Mouse (Mus musculus) heart, embryonic 11.5 days (tissue): ENCODE measurements around the gene Lingo3. TPM values are rescaled to one million over a fixed set of nuclear protein-coding genes. Genes with fewer than 3 reads are reported as not detected.

Source experiments
- ATAC-seq: fragments of 200-750 bp; cut with Nextera tagmentation; replicated peaks from 2 replicates; pipeline ENCODE4 v1.8.0; 2017; ENCODE audit warnings: moderate library complexity; ENCODE audit not compliant: insufficient number of reproducible peaks, low FRiP score, low TSS enrichment
- H3K27ac ChIP-seq: fragments of 300-500 bp; sonication (generic); 2 replicates; pipeline ENCODE4 v1.5.1; 2014; ENCODE audit warnings: mild to moderate bottlenecking, low read depth, low read length
- H3K27me3 ChIP-seq: fragments of 300-500 bp; sonication (generic); 2 replicates; pipeline ENCODE4 v1.6.1; 2014; ENCODE audit warnings: mild to moderate bottlenecking, low read length, mixed read lengths; ENCODE audit not compliant: control insufficient read depth, insufficient read depth
- H3K36me3 ChIP-seq: fragments of 300-500 bp; sonication (generic); 2 replicates; pipeline ENCODE4 v1.6.1; 2014; ENCODE audit warnings: mild to moderate bottlenecking, low read length, moderate library complexity, mixed read lengths; ENCODE audit not compliant: control insufficient read depth, insufficient read depth
- H3K4me1 ChIP-seq: fragments of 300-500 bp; sonication (generic); 2 replicates; pipeline ENCODE4 v1.6.1; 2014; ENCODE audit warnings: low read length; ENCODE audit not compliant: control insufficient read depth, insufficient read depth
- H3K4me2 ChIP-seq: fragments of 300-500 bp; sonication (generic); 2 replicates; pipeline ENCODE4 v1.6.1; 2014; ENCODE audit warnings: mild to moderate bottlenecking, moderate library complexity
- H3K4me3 ChIP-seq: fragments of 300-500 bp; sonication (generic); 2 replicates; pipeline ENCODE4 v1.5.1; 2014; ENCODE audit warnings: low read depth, low read length
- H3K9ac ChIP-seq: fragments of 300-500 bp; sonication (generic); 2 replicates; pipeline ENCODE4 v1.6.1; 2014; ENCODE audit warnings: mild to moderate bottlenecking, low read depth, low read length, moderate library complexity
- H3K9me3 ChIP-seq: fragments of 300-500 bp; sonication (generic); replicated peaks from 2 replicates; pipeline ENCODE4 v1.6.1; 2016; ENCODE audit warnings: low read length; ENCODE audit not compliant: control insufficient read depth
- WGBS: fragments of 180-500 bp; shearing (Covaris S2); extraction: QIAGEN DNeasy Blood & Tissue Kit; methylation state at CpG from one replicate; pipeline ENCODE4 v1.1.7; 2014; ENCODE audit not compliant: insufficient replicate concordance; 5-methylcytosine and 5-hydroxymethylcytosine counted together
- polyA plus RNA-seq: library from polyadenylated mRNA; unstranded; fragments of >200 nt; fragmentation: Nextera tagmentation; extraction: Ambion mirVana; gene quantifications from 2 replicates; pipeline ENCODE4 v1.2.1, GENCODE M21; 2014

Gene Lingo3
- polyA plus RNA-seq, 1 experiment from 2014 or later, result not detected

GRCm38 (mm10) chr10:80841685-80842084 is 2.2 kb downstream of the Lingo3 start:
- H3K4me2 ChIP-seq, result no peak overlapping the region
- no peak overlapping the region for H3K9ac ChIP-seq
- WGBS, result 80% methylated on average over 2 of the region's 2 CpGs
- no peak for ATAC-seq
- no peak overlapping the region for H3K27ac ChIP-seq
- peaks cover 26% of the 10 kb centered on the region for H3K4me1 ChIP-seq
- no peaks in the 10 kb centered on the region for H3K9me3 ChIP-seq
- no peak overlapping the region for H3K4me3 ChIP-seq
- no peaks in the 10 kb centered on the region for H3K36me3 ChIP-seq
- H3K27me3 ChIP-seq, result peaks cover 67% of the 10 kb centered on the region

- Histone ChIP-seq H3K4me3 (no peak overlapping the region), H3K36me3 (no peaks in the 10 kb centered on the region), H3K9ac (no peak overlapping the region), H3K27me3 (peaks cover 69% of the 10 kb centered on the region), H3K4me2 (no peak overlapping the region), H3K9me3 (no peaks in the 10 kb centered on the region), H3K4me1 (peaks cover 38% of the 10 kb centered on the region), H3K27ac (no peak overlapping the region)
- no peak for ATAC-seq
- WGBS, result 53% methylated on average over 6 of the region's 6 CpGs
Observed at GRCm38 (mm10) chr10:80839848-80840247, 4.0 kb downstream of the Lingo3 start.

GRCm38 (mm10) chr10:80838346-80838912 is 5.4 kb downstream of the Lingo3 start:
- Histone ChIP-seq H3K27me3 (peaks cover 69% of the 10 kb centered on the region), H3K27ac (peak overlapping the region; percentile 57; the same call in 1 of the 2 replicates), H3K9me3 (no peaks in the 10 kb centered on the region), H3K4me3 (no peak overlapping the region), H3K4me2 (no peak overlapping the region), H3K4me1 (peaks cover 31% of the 10 kb centered on the region), H3K36me3 (no peaks in the 10 kb centered on the region), H3K9ac (0 out of 2 replicates have a peak overlapping the region, but pooled peaks have one; percentile 56)
- no peak for ATAC-seq
- WGBS, result 53% methylated on average over 2 of the region's 2 CpGs

- 32% methylated on average over 2 of the region's 2 CpGs for WGBS
- H3K4me2 ChIP-seq, result no peak overlapping the region; the same call in 1 of the 2 replicates
- H3K4me3 ChIP-seq, result no peak overlapping the region
- H3K27ac ChIP-seq, result peak overlapping the region; percentile 57; the same call in 1 of the 2 replicates
- H3K36me3 ChIP-seq, result no peaks in the 10 kb centered on the region
- no peaks in the 10 kb centered on the region for H3K9me3 ChIP-seq
- no peak for ATAC-seq
- peaks cover 66% of the 10 kb centered on the region for H3K27me3 ChIP-seq
- peaks cover 31% of the 10 kb centered on the region for H3K4me1 ChIP-seq
- 0 out of 2 replicates have a peak overlapping the region, but pooled peaks have one; percentile 56 for H3K9ac ChIP-seq
Observed at GRCm38 (mm10) chr10:80837827-80838226, 6.0 kb downstream of the Lingo3 start.

DNA sequence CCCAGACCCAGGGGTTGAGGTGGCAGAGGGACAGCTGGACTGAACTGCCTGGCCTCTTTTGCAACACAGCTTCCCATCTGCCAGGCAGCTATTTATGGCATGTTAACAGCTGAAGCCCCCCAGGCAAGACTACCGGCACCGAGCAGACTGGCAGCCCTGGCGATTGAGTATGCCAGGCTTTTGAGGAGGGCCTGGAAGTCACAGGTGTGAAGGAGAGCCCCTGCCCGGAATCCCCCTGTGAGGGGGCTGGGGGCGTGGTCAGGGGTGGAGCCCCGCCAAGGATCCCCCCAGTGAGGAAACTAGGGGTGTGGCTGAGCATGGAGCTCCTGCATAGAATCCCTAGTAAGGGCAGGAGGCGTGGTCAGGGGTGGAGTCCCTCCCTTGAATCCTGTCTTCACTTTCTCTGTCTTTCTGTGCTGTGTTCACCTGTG is 6.9 kb downstream of the Lingo3 start:
- Histone ChIP-seq H3K9ac (no peak overlapping the region), H3K36me3 (no peaks in the 10 kb centered on the region), H3K9me3 (no peaks in the 10 kb centered on the region), H3K4me1 (peaks cover 31% of the 10 kb centered on the region), H3K27ac (peak overlapping the region; percentile 2; the same call in 1 of the 2 replicates), H3K4me2 (no peak overlapping the region; the same call in 1 of the 2 replicates), H3K27me3 (peaks cover 57% of the 10 kb centered on the region), H3K4me3 (no peak overlapping the region)
- WGBS, result 36% methylated on average over 7 of the region's 7 CpGs
- ATAC-seq, result no peak

- Histone ChIP-seq H3K9me3 (no peaks in the 10 kb centered on the region), H3K36me3 (no peaks in the 10 kb centered on the region), H3K27me3 (peaks cover 49% of the 10 kb centered on the region), H3K4me3 (peak overlapping the region; percentile 21; the same call in 1 of the 2 replicates), H3K27ac (no peak overlapping the region), H3K4me2 (no peak overlapping the region), H3K4me1 (peaks cover 40% of the 10 kb centered on the region), H3K9ac (0 out of 2 replicates have a peak overlapping the region, but pooled peaks have one; percentile 17)
- ATAC-seq, result no peak
- WGBS, result 50% methylated on average over 30 of the region's 30 CpGs
Observed at GRCm38 (mm10) chr10:80835617-80836016, 8.2 kb downstream of the Lingo3 start.

GRCm38 (mm10) chr10:80832818-80833217 is 11.0 kb downstream of the Lingo3 start:
- Histone ChIP-seq H3K4me3 (no peak overlapping the region), H3K4me2 (no peak overlapping the region), H3K36me3 (peaks cover 7% of the 10 kb centered on the region), H3K27ac (no peak overlapping the region), H3K9me3 (no peaks in the 10 kb centered on the region), H3K4me1 (peaks cover 49% of the 10 kb centered on the region), H3K9ac (no peak overlapping the region), H3K27me3 (peaks cover 42% of the 10 kb centered on the region)
- 63% methylated on average over 7 of the region's 7 CpGs for WGBS
- ATAC-seq, result no peak

DNA sequence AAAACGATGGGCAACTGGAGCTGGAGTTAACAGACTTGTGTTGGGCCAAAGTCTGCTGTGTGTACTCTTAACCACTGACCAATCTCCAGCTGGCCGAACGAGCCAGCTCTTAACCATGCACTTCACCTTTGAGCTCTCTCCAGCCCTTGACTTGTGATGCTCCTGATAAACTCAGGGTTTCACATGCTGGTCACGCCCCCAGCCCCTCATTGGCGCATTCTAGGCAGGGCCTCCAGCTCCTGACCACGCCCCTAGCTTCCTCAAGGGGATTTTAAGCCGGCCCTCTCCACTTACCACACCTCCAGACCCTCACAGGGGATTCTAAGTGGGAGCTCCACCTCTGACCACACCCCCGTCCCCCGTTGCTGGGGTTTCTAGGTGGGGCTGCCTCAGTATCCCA is 12.7 kb downstream of the Lingo3 start:
- 3% methylated on average over 9 of the region's 9 CpGs for WGBS
- ATAC-seq, result no peak
- Histone ChIP-seq H3K9ac (no peak overlapping the region), H3K4me3 (no peak overlapping the region), H3K27ac (no peak overlapping the region), H3K4me2 (no peak overlapping the region), H3K36me3 (peaks cover 7% of the 10 kb centered on the region), H3K9me3 (no peaks in the 10 kb centered on the region), H3K4me1 (peaks cover 39% of the 10 kb centered on the region), H3K27me3 (peaks cover 30% of the 10 kb centered on the region)
